In the genomic region with DNA sequence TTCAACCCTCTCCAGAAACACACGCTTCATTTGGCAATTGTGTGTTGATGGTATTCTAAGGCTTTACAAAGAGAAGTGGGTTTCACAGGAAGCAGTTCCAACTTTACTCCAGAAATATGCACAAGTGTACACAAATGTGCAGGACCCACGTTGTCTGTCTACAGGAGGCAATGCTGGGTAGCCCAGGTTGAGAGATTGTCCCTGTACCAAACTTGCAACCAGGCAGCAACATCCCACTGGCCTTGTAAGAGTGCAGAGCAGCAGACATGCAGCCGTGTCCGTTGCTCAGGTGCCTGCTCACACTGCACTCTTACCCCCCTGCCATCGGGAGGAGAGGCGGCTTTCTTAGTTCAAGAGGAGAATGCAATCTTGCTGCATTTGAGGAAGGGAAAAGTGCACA, we compare ENCODE assay signal across 18 mouse cellular contexts.
DNase-seq lines count a peak whose midpoint lies in the region; ATAC-seq lines count a peak whose summit lies in the region.
"Had no signal": no experiment of that assay in that cellular context is flagged by ENCODE, and none has a peak within 500 bp of the region (broad histone marks: within the 10 kb centered on the region; RNA-seq: fewer than 3 reads in every experiment).

No protein-coding gene starts in this region.

- DNase-seq in embryo, embryonic 10.5 days (ENCODE audit: low spot score): peak; percentile 22
- DNase-seq in embryo, embryonic 11 days: no peak
- DNase-seq in hindbrain, embryonic 11.5 days (ENCODE audit: low spot score): peak; percentile 15
- no peak for DNase-seq in hindbrain, embryonic 10.5 days (ENCODE audit: low spot score)
- no peak for DNase-seq in limb, embryonic 10.5 days (ENCODE audit: low spot score)
- no peak for DNase-seq in cerebellum, adult 9-11 months
- DNase-seq in right cerebral cortex, postnatal 10 days (ENCODE audit: low spot score in 2 of 2): no peak
- DNase-seq: adrenal gland, adult 2 months; cerebellum, postnatal 36 days; gastrocnemius, adult 2 months; kidney, adult 8-10 months; kidney, postnatal 25 days; lung, adult 18-20 months; thymus, postnatal 25 days had no signal

- H3K9ac ChIP-seq in hindbrain, embryonic 11.5 days (ENCODE audit: low read depth, low read length): no peak overlapping the region
- no peak overlapping the region for H3K9ac ChIP-seq in neural tube, embryonic 12.5 days
- H3K9ac ChIP-seq: embryonic facial prominence, embryonic 15.5 days; heart, embryonic 15.5 days had no signal

- H3K27me3 ChIP-seq in hindbrain, embryonic 11.5 days (ENCODE audit: control insufficient read depth, insufficient read depth, low read length): no peaks in the 10 kb centered on the region
- no peaks in the 10 kb centered on the region for H3K27me3 ChIP-seq in hindbrain, embryonic 10.5 days (ENCODE audit: insufficient read depth, poor library complexity, severe bottlenecking)
- H3K27me3 ChIP-seq in limb, embryonic 10.5 days (ENCODE audit: low read depth, poor library complexity, severe bottlenecking): no peaks in the 10 kb centered on the region
- H3K27me3 ChIP-seq in neural tube, embryonic 12.5 days (replicated peaks): no peaks in the 10 kb centered on the region
- H3K27me3 ChIP-seq: CH12.LX; embryonic facial prominence, embryonic 15.5 days; heart, embryonic 15.5 days had no signal

- H3K36me3 ChIP-seq in hindbrain, embryonic 11.5 days (ENCODE audit: control insufficient read depth, insufficient read depth, low read length): no peaks in the 10 kb centered on the region
- no peaks in the 10 kb centered on the region for H3K36me3 ChIP-seq in hindbrain, embryonic 10.5 days
- H3K36me3 ChIP-seq in limb, embryonic 10.5 days: no peaks in the 10 kb centered on the region
- H3K36me3 ChIP-seq in neural tube, embryonic 12.5 days: no peaks in the 10 kb centered on the region
- H3K36me3 ChIP-seq: embryonic facial prominence, embryonic 15.5 days; heart, embryonic 15.5 days had no signal

- no peak overlapping the region for H3K4me3 ChIP-seq in hindbrain, embryonic 11.5 days (ENCODE audit: low read depth, low read length)
- H3K4me3 ChIP-seq in hindbrain, embryonic 10.5 days: no peak overlapping the region
- H3K4me3 ChIP-seq in limb, embryonic 10.5 days: no peak overlapping the region
- H3K4me3 ChIP-seq in neural tube, embryonic 12.5 days: no peak overlapping the region
- H3K4me3 ChIP-seq: embryonic facial prominence, embryonic 15.5 days; gastrocnemius, adult 2 months; heart, embryonic 15.5 days had no signal

- ATAC-seq in hindbrain, embryonic 11.5 days (ENCODE audit: low FRiP score): no peak
- ATAC-seq in neural tube, embryonic 12.5 days (ENCODE audit: low FRiP score, low read depth): no peak

- H3K4me2 ChIP-seq in hindbrain, embryonic 11.5 days (replicated peaks; ENCODE audit: low read depth, low read length): no peak overlapping the region
- peak overlapping the region; percentile 31; the same call in 1 of the 2 replicates for H3K4me2 ChIP-seq in neural tube, embryonic 12.5 days (replicated peaks)
- H3K4me2 ChIP-seq: embryonic facial prominence, embryonic 15.5 days had no signal

- no peak overlapping the region for H3K27ac ChIP-seq in hindbrain, embryonic 11.5 days (ENCODE audit: low read depth, low read length)
- H3K27ac ChIP-seq in hindbrain, embryonic 10.5 days: no peak overlapping the region
- H3K27ac ChIP-seq in limb, embryonic 10.5 days: 0 out of 2 replicates have a peak overlapping the region, but pooled peaks have one; percentile 3
- H3K27ac ChIP-seq in neural tube, embryonic 12.5 days: no peak overlapping the region
- H3K27ac ChIP-seq: embryonic facial prominence, embryonic 15.5 days; gastrocnemius, adult 2 months; heart, embryonic 15.5 days had no signal

- 49% methylated on average over 6 of the region's 6 CpGs for WGBS in hindbrain, embryonic 11.5 days
- 63% methylated on average over 6 of the region's 6 CpGs for WGBS in hindbrain, embryonic 10.5 days
- WGBS in limb, embryonic 10.5 days: 77% methylated on average over 6 of the region's 6 CpGs
- 19% methylated on average over 6 of the region's 6 CpGs for WGBS in neural tube, embryonic 12.5 days

- no peaks in the 10 kb centered on the region for H3K4me1 ChIP-seq in hindbrain, embryonic 11.5 days (replicated peaks; ENCODE audit: control insufficient read depth, insufficient read depth, low read length)
- H3K4me1 ChIP-seq in hindbrain, embryonic 10.5 days (replicated peaks): peaks cover 21% of the 10 kb centered on the region
- peaks cover 35% of the 10 kb centered on the region for H3K4me1 ChIP-seq in limb, embryonic 10.5 days
- peaks cover 15% of the 10 kb centered on the region for H3K4me1 ChIP-seq in neural tube, embryonic 12.5 days

- H3K9me3 ChIP-seq in hindbrain, embryonic 11.5 days (ENCODE audit: control insufficient read depth, low read length): no peaks in the 10 kb centered on the region
- H3K9me3 ChIP-seq in hindbrain, embryonic 10.5 days: no peaks in the 10 kb centered on the region
- no peaks in the 10 kb centered on the region for H3K9me3 ChIP-seq in limb, embryonic 10.5 days (replicated peaks)
- no peaks in the 10 kb centered on the region for H3K9me3 ChIP-seq in neural tube, embryonic 12.5 days
- H3K9me3 ChIP-seq: embryonic facial prominence, embryonic 15.5 days; heart, embryonic 15.5 days had no signal

Comparison
In these comparisons a context has a peak if more than half of its experiments do, and no peak if none do; other contexts are left out.
1. DNase-seq: peak in embryo, embryonic 10.5 days (single experiment) and hindbrain, embryonic 11.5 days (single experiment); none in embryo, embryonic 11 days (single experiment), hindbrain, embryonic 10.5 days (single experiment), limb, embryonic 10.5 days (single experiment), cerebellum, adult 9-11 months (single experiment) and right cerebral cortex, postnatal 10 days (0 of 2).